Mouse (Mus musculus) thymus, postnatal 0 days (tissue): Measurements from ENCODE around the gene 1810062G17Rik. TPM values are rescaled to one million over a fixed set of nuclear protein-coding genes. Genes with fewer than 3 reads are reported as not detected.

ENCODE experiments used
- DNase-seq: peaks from one replicate; pipeline ENCODE4 v3.0.0-alpha.2; 2015; ENCODE audit warnings: low spot score
- polyA plus RNA-seq: library from polyadenylated mRNA; unstranded; fragments of >200 nt; fragmentation: Nextera tagmentation; extraction: Ambion mirVana; gene quantifications from 2 replicates; pipeline ENCODE4 v1.2.1, GENCODE M21; 2015

1810062G17Rik gene
- 2.5 and 3.8 TPM in 2 replicates for polyA plus RNA-seq

- DNase-seq: peak; percentile 95
These were observed at the start of gene 1810062G17Rik, which contains the start of gene Anxa5 for GRCm38 (mm10) chr3:36475532-36476087. TSS of gene 1810062G17Rik (plus strand) at chr3:36475937. TSS of gene Anxa5 (minus strand) at chr3:36475894.

GRCm38 (mm10) chr3:36427386-36427785 lies 48.4 kb upstream of the 1810062G17Rik start:
- no peak for DNase-seq

GRCm38 (mm10) chr3:36430360-36430759 lies 45.4 kb upstream of the 1810062G17Rik start:
- no peak for DNase-seq

- DNase-seq: no peak
These were observed 35.5 kb upstream of the 1810062G17Rik start for GRCm38 (mm10) chr3:36440280-36440679.

- DNase-seq: peak; percentile 64
These were observed 33.3 kb upstream of the 1810062G17Rik start for GRCm38 (mm10) chr3:36442426-36442825.

- no peak for DNase-seq
These were observed 29.7 kb upstream of the 1810062G17Rik start for GRCm38 (mm10) chr3:36446041-36446440.

- no peak for DNase-seq
These were observed 29.2 kb upstream of the 1810062G17Rik start for GRCm38 (mm10) chr3:36446506-36446905.

- DNase-seq: no peak
These were observed 28.8 kb upstream of the 1810062G17Rik start for GRCm38 (mm10) chr3:36446918-36447317.

GRCm38 (mm10) chr3:36449292-36450165 lies 26.2 kb upstream of the 1810062G17Rik start:
- no peak for DNase-seq

- no peak for DNase-seq
These were observed 23.2 kb upstream of the 1810062G17Rik start for GRCm38 (mm10) chr3:36452502-36452901.

GRCm38 (mm10) chr3:36455124-36455523 lies 20.6 kb upstream of the 1810062G17Rik start:
- DNase-seq: no peak

GRCm38 (mm10) chr3:36455566-36455965 lies 20.2 kb upstream of the 1810062G17Rik start:
- DNase-seq: no peak

GRCm38 (mm10) chr3:36460717-36461116 lies 15.0 kb upstream of the 1810062G17Rik start:
- no peak for DNase-seq

- no peak for DNase-seq
These were observed 13.9 kb upstream of the 1810062G17Rik start for GRCm38 (mm10) chr3:36461819-36462218.

- DNase-seq: no peak
These were observed 13.4 kb upstream of the 1810062G17Rik start for GRCm38 (mm10) chr3:36462348-36462747.

- DNase-seq: no peak
These were observed 10.2 kb upstream of the 1810062G17Rik start for GRCm38 (mm10) chr3:36465538-36465937.

- DNase-seq: no peak
These were observed 8.1 kb upstream of the 1810062G17Rik start for GRCm38 (mm10) chr3:36467632-36468031.

GRCm38 (mm10) chr3:36468871-36469270 lies 6.9 kb upstream of the 1810062G17Rik start:
- DNase-seq: no peak

GRCm38 (mm10) chr3:36471856-36472255 lies 3.9 kb upstream of the 1810062G17Rik start:
- no peak for DNase-seq

GRCm38 (mm10) chr3:36473222-36473621 lies 2.5 kb upstream of the 1810062G17Rik start:
- DNase-seq: no peak

- no peak for DNase-seq
These were observed 1.3 kb upstream of the 1810062G17Rik start for GRCm38 (mm10) chr3:36474421-36474820.

- DNase-seq: peak; percentile 24
These were observed 726 bp upstream of the 1810062G17Rik start for GRCm38 (mm10) chr3:36474938-36475483.
